Mouse (Mus musculus) layer of hippocampus, postnatal 25 days (tissue): ENCODE measurements at regions not wholly inside any gene's neighbourhood (a gene's known extent, or its start where the extent isn't known, plus 50 kb on each side); places are given as distances from the start of the nearest gene placed in this dataset.

Source experiments
- DNase-seq, 2 experiments: peaks; one replicate each; pipeline ENCODE4 v3.0.0; 2022; ENCODE audit warnings: mixed read lengths in 2 of 2, low spot score in 1 of 2; ENCODE audit errors: extremely low spot score in 1 of 2

GRCm38 (mm10) chr3:82781464-82781863 is 94.8 kb downstream of the Rbm46 start:
- no peak for DNase-seq

GRCm38 (mm10) chr3:82770512-82771270 is 105.6 kb downstream of the Rbm46 start:
- no peak for DNase-seq

DNA sequence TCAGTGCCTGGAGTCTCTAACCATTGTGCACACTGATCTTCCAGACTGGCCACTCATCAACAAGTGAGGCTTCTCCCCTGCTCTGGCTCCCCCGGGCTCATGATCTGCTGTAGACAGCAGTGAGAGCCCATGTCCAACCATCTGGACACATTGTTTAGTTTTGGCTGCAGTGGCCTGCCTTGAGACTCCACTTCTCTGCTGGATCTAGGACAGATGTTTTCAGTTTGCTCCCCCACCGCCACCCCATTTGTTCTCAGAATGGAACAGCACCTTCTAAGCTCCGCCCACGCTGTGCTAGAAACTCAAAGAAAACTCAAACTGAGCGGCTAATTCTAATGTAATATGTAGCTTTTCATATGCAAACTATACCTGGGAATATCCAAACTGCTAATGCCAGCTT is 108.8 kb downstream of the Rbm46 start:
- DNase-seq = no peak

DNA sequence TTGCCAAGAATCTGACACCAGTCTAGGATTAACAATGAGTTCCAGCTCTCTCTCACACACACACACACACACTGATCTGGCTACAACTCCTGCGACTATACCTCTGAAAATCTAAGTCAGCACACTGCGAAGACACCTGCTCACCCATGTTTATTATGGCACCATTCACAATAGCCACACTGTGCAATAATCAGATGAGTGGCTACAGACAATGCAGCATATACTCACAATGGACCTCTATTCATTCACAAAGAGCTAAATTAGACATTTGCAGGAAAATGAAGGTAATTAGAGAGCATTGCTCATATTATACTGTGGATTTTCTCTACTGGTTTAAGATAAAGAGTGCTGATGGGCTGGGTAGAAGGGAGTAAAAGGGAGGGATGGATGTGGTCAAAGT is 116.3 kb downstream of the Rbm46 start:
- DNase-seq = no peak

GRCm38 (mm10) chr3:82758967-82759366 is 117.3 kb downstream of the Rbm46 start:
- DNase-seq = no peak

GRCm38 (mm10) chr3:82725546-82725945 is 150.7 kb downstream of the Rbm46 start:
- peak; percentile 46 to 78 for DNase-seq

DNA sequence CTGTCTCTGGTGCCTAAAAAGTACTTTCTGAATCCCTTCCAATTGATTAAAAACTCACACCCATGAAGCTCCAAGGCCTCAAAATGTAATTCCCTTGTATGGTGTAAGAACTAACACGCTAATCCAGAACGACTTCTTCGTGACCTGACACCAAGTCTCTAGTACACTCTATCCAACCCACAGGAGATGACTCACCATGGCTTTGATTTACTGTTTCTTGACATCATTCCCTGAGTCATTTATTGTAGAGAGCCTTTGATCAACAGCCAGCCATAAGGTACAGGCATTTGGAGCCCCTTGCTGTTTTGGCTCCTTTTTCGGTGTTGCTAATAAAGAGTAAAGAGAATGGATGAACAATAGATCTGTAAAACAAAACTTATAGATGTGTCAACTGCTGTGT is 159.7 kb upstream of the Npy2r start:
- no peak for DNase-seq

GRCm38 (mm10) chr3:82692131-82692530 is 144.2 kb upstream of the Npy2r start:
- no peak for DNase-seq

DNA sequence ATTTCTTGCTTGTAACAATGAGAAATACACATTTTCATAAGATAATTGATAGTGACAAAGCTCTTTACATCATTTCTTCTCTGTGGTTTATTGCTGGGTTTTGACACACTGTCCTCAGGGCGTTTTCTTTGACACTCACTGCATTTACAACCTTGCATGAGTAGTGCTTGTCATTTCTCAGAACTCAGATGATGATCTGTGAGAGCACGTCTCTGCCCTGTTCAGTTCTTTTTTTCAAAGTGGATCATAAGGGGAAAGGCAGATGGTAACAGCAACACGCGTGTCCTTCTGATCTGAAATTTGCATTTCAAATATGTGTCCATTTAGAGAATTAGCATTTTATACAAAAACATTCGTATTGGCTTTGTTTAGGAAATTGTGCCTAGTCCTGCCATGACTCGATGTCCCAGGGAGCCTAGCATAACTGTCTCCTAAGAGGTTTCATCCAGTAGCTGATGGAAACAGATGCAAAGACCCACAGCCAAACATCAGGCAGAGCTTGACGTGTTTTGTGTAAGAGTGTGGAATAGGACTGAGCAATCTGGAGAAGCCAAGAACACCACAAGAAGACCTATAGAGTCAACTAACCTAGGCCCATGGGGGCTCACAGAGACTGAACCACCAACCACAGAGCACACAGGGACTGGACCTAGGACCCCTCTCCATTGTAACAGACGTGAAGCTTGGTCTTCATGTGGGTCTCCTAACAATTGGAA is 108.4 kb upstream of the Npy2r start:
- no peak for DNase-seq

- no peak for DNase-seq
These were observed 104.5 kb upstream of the Npy2r start for GRCm38 (mm10) chr3:82652346-82652745.

DNA sequence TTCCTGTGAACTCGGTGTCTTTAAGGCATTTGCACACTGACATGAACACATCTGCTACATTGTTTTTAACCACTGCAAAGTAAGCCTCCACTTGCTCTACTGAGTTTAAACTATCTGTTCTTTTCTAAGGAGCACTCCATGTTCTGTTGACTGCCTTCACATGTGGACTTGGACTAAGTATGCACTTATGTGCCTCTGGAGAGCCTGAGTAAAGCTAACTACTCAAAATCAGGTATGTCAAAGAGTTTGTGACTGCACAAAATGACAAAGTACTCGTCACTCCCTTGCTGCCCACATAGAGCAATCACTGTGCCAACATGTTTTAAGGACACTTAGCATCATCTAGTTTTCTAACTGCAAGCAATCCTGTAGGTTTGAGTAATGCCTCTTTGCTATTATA is 92.2 kb upstream of the Npy2r start:
- no peak for DNase-seq

- DNase-seq = peak in 1 of 2 experiments; percentile 14
These were observed 88.8 kb upstream of the Npy2r start for GRCm38 (mm10) chr3:82636666-82637065.

DNA sequence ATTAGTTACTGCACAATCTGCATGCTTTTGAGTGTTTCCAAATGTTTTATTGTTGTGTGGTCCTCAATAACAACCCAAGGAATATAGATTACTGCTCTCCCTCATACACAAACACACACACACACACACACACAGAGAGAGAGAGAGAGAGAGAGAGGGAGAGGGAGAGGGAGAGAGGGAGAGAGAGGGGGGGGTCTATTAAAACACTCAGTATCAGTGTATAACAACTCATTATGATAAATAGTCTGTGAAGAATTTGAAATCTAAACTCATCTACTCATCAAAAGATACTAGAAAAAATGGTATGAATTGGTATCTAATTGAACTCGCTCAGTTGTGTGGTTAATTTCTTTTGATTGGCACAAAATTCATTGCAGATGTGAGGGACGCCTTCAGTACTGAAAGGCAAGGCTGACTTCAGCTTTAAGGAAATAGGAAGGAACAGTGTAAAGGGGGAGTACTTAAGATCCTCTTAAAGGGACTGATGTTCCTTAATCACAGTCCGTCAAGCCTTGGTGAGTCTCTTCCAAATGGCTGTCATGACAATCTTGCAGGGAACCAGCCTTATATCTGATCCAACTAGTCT is 72.6 kb upstream of the Npy2r start:
- no peak for DNase-seq

DNA sequence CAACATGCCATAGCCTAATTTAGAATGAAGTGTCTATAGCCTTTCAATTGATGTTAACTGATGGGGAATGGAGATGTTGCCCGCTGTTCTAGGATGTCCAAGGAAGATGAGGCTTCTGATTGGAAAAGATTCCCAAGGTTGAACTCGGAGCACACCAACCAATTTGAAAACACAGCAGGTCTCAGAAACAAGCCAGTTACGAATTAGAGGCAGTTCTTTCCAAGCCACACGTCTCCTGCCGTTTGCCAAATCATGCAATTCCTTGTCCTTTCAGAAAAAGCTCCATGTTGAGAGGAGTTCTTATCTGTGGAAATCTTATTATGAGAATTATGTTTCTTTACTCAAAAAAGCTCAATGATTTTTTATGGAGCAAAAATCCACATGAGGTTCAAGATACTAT is 71.5 kb upstream of the Npy2r start:
- no peak for DNase-seq

DNA sequence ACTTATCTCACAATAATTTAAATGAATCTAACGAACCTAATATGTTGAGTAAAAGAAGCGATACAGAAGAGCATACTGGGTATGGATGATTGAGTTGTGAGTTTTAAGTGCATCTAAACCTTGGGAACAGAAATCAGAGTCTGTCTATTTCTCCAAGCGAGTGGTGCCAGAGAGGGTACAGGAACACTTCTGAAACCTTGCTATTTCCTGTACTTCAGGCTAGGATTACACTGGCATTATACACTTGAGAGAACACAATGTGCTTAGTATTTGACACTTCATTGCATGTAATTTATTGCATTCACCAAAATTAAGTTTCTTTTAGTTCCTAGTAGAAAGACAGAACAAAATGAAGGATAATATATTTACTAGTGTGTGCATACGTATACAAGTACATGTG is 54.0 kb upstream of the Npy2r start:
- DNase-seq = no peak

DNA sequence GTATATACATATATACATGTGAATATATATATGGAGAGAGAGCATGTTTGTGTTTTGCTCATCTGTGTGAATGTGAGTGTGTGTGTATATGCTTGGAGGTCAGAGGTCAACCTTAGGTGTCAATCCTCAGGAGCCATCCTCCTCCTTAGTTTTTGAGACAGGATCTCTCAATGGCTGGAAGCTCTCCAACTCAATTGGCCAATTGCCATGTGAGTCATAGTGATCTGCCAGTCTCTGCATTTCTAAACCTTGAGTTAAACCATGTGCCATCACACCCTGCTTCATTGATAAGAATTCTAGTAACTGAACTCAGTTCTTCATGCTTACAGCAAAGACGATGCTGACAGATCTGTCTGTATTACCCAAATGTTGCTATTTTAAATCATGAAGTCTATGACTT is 50.8 kb upstream of the Npy2r start:
- peak in 1 of 2 experiments; percentile 25 for DNase-seq
